Mouse (Mus musculus) MEL (cell line): ENCODE measurements around the gene Gng7. TPM values are rescaled to one million over a fixed set of nuclear protein-coding genes. Genes with fewer than 3 reads are reported as not detected.

ENCODE experiments used
- DNase-seq: peaks from one replicate; pipeline ENCODE4 v3.0.0; 2011; ENCODE audit warnings: low read depth, low spot score
- H3K27ac ChIP-seq: 2 replicates; pipeline ENCODE4 v1.5.1; 2012; ENCODE audit warnings: low read depth, mild to moderate bottlenecking, control low read depth, low read length, moderate library complexity; ENCODE audit not compliant: control insufficient read depth
- H3K27me3 ChIP-seq, 2 experiments: fragments of 150-350 bp in 1 of 2; sonication (generic) in 1 of 2; 2 replicates each; pipeline ENCODE4 v1.6.1; 2012; ENCODE audit warnings: low read length in 2 of 2, mild to moderate bottlenecking in 2 of 2, improper control_type of control experiment in 1 of 2, moderate library complexity in 1 of 2; ENCODE audit not compliant: insufficient read depth in 2 of 2, control insufficient read depth in 1 of 2
- H3K36me3 ChIP-seq, 2 experiments: 2 replicates each; pipeline ENCODE4 v1.6.1; 2012 to 2014; ENCODE audit warnings: low read length in 2 of 2, improper control_type of control experiment in 1 of 2, inconsistent platforms in 1 of 2, mild to moderate bottlenecking in 1 of 2; ENCODE audit not compliant: insufficient read depth in 2 of 2, control insufficient read depth in 1 of 2
- H3K4me1 ChIP-seq, 2 experiments: fragments of 150-350 bp in 1 of 2; sonication (generic) in 1 of 2; 2 replicates each; pipeline ENCODE4 v1.6.1; 2012; ENCODE audit warnings: low read length in 2 of 2, improper control_type of control experiment in 1 of 2, mild to moderate bottlenecking in 1 of 2; ENCODE audit not compliant: insufficient read depth in 2 of 2, control insufficient read depth in 1 of 2
- H3K4me3 ChIP-seq, 2 experiments: fragments of 150-350 bp in 1 of 2; sonication (generic) in 1 of 2; 2 replicates each; pipeline ENCODE4 v1.5.1; 2012; ENCODE audit warnings: low read depth in 2 of 2, low read length in 2 of 2, mild to moderate bottlenecking in 2 of 2, moderate library complexity in 2 of 2, control low read depth in 1 of 2, improper control_type of control experiment in 1 of 2; ENCODE audit not compliant: control insufficient read depth in 1 of 2, insufficient read depth in 1 of 2
- H3K79me2 ChIP-seq: 2 replicates; pipeline ENCODE4 v1.6.1; 2012; ENCODE audit warnings: mild to moderate bottlenecking, low read length, moderate library complexity; ENCODE audit not compliant: control insufficient read depth, poor library complexity, insufficient read depth
- H3K9ac ChIP-seq: 2 replicates; pipeline ENCODE4 v1.6.1; 2012; ENCODE audit warnings: low read depth, mild to moderate bottlenecking, control low read depth, low read length, moderate library complexity; ENCODE audit not compliant: control insufficient read depth, poor library complexity, severe bottlenecking
- H3K9me3 ChIP-seq: fragments of 150-350 bp; sonication (generic); replicated peaks from 2 replicates; pipeline ENCODE4 v1.6.1; 2012; ENCODE audit warnings: mild to moderate bottlenecking, low read length, improper control_type of control experiment, moderate library complexity; ENCODE audit not compliant: insufficient read depth
- BHLHE40 ChIP-seq: IDR thresholded peaks from 2 replicates; pipeline ENCODE4 v1.6.1; 2012; ENCODE audit warnings: low read depth, mild to moderate bottlenecking, inconsistent platforms, low read length, improper control_type of control experiment, borderline replicate concordance
- CHD1 ChIP-seq: IDR thresholded peaks from 2 replicates; pipeline ENCODE4 v1.6.1; 2012; ENCODE audit warnings: low read depth, mild to moderate bottlenecking, inconsistent platforms, low read length, improper control_type of control experiment
- CHD2 ChIP-seq: IDR thresholded peaks from 2 replicates; pipeline ENCODE4 v1.6.1; 2011; ENCODE audit warnings: low read length, improper control_type of control experiment
- EP300 ChIP-seq, 2 experiments: IDR thresholded peaks; 2 replicates each; pipeline ENCODE4 v1.6.1; 2011; ENCODE audit warnings: improper control_type of control experiment in 2 of 2, low read length in 2 of 2, low read depth in 1 of 2, mild to moderate bottlenecking in 1 of 2
- ETS1 ChIP-seq: IDR thresholded peaks from 2 replicates; pipeline ENCODE4 v1.6.1; 2012; ENCODE audit warnings: low read depth, mild to moderate bottlenecking, inconsistent platforms, low read length, improper control_type of control experiment, moderate library complexity
- GABPA ChIP-seq: IDR thresholded peaks from 2 replicates; pipeline ENCODE4 v1.6.1; 2012; ENCODE audit warnings: low read depth, mild to moderate bottlenecking, inconsistent platforms, low read length, improper control_type of control experiment, moderate library complexity
- MEF2A ChIP-seq: IDR thresholded peaks from 2 replicates; pipeline ENCODE4 v1.6.1; 2014; ENCODE audit warnings: low read depth, mild to moderate bottlenecking, inconsistent platforms, low read length, improper control_type of control experiment; ENCODE audit not compliant: poor library complexity, insufficient replicate concordance, severe bottlenecking; ENCODE audit errors: extremely low read depth
- MXI1 ChIP-seq: IDR thresholded peaks from 2 replicates; pipeline ENCODE4 v1.6.1; 2011; ENCODE audit warnings: mild to moderate bottlenecking, low read depth, low read length, improper control_type of control experiment
- MYB ChIP-seq: IDR thresholded peaks from 2 replicates; pipeline ENCODE4 v1.6.1; 2011; ENCODE audit warnings: mild to moderate bottlenecking, low read depth, low read length, improper control_type of control experiment
- MYC ChIP-seq: IDR thresholded peaks from 2 replicates; pipeline ENCODE4 v1.6.1; 2011; ENCODE audit warnings: low read depth, mild to moderate bottlenecking, low read length, improper control_type of control experiment, moderate library complexity
- NELFE ChIP-seq: IDR thresholded peaks from 2 replicates; pipeline ENCODE4 v1.6.1; 2011; ENCODE audit warnings: low read depth, low read length, improper control_type of control experiment
- NRF1 ChIP-seq: IDR thresholded peaks from 2 replicates; pipeline ENCODE4 v1.6.1; 2014; ENCODE audit warnings: low read depth, mild to moderate bottlenecking, inconsistent platforms, low read length, improper control_type of control experiment, moderate library complexity; ENCODE audit not compliant: poor library complexity, insufficient read depth, severe bottlenecking
- POLR2AphosphoS2 ChIP-seq: IDR thresholded peaks from 2 replicates; pipeline ENCODE4 v1.6.1; 2011; ENCODE audit warnings: low read length, improper control_type of control experiment
- POLR2AphosphoS5 ChIP-seq: IDR thresholded peaks from 2 replicates; pipeline ENCODE4 v1.6.1; 2012; ENCODE audit warnings: low read depth, borderline replicate concordance, mild to moderate bottlenecking, inconsistent platforms, low read length, moderate library complexity, mixed read lengths
- RAD21 ChIP-seq: IDR thresholded peaks from 2 replicates; pipeline ENCODE4 v1.6.1; 2011; ENCODE audit warnings: mild to moderate bottlenecking, low read depth, low read length, improper control_type of control experiment
- RCOR1 ChIP-seq: IDR thresholded peaks from 2 replicates; pipeline ENCODE4 v1.6.1; 2012; ENCODE audit warnings: low read depth, mild to moderate bottlenecking, inconsistent platforms, low read length, improper control_type of control experiment
- SIN3A ChIP-seq: IDR thresholded peaks from 2 replicates; pipeline ENCODE4 v1.6.1; 2012; ENCODE audit warnings: low read length, improper control_type of control experiment, inconsistent platforms
- SMC3 ChIP-seq: IDR thresholded peaks from 2 replicates; pipeline ENCODE4 v1.6.1; 2011; ENCODE audit warnings: low read depth, low read length, improper control_type of control experiment
- TAL1 ChIP-seq: IDR thresholded peaks from 2 replicates; pipeline ENCODE4 v1.6.1; 2012; ENCODE audit warnings: mild to moderate bottlenecking, inconsistent platforms, low read length, moderate library complexity, mixed read lengths
- TBP ChIP-seq: IDR thresholded peaks from 2 replicates; pipeline ENCODE4 v1.8.0; 2011; ENCODE audit warnings: low read depth, low read length, improper control_type of control experiment
- TCF12 ChIP-seq: IDR thresholded peaks from 2 replicates; pipeline ENCODE4 v1.6.1; 2014; ENCODE audit warnings: low read depth, mild to moderate bottlenecking, inconsistent platforms, low read length, improper control_type of control experiment, moderate library complexity
- USF1 ChIP-seq: IDR thresholded peaks from 2 replicates; pipeline ENCODE4 v1.6.1; 2014; ENCODE audit warnings: low read depth, mild to moderate bottlenecking, inconsistent platforms, low read length, improper control_type of control experiment, moderate library complexity
- ZMIZ1 ChIP-seq: IDR thresholded peaks from 2 replicates; pipeline ENCODE4 v1.6.1; 2012; ENCODE audit warnings: low read depth, mild to moderate bottlenecking, inconsistent platforms, low read length, improper control_type of control experiment, moderate library complexity
- polyA plus RNA-seq, 2 experiments: library from polyadenylated mRNA; stranded (reverse) in 1 of 2; unstranded in 1 of 2; fragments of >175 nt in 1 of 2; fragments of >200 nt in 1 of 2; gene quantifications; 2 replicates each; pipeline versions ENCODE4 v1.2.1 to v1.2.4; 2012; ENCODE audit warnings: low replicate concordance in 2 of 2, low read depth in 1 of 2; ENCODE audit not compliant: insufficient read length in 2 of 2, insufficient read depth in 1 of 2, missing spikeins in 1 of 2
- total RNA-seq: library from RNA; depleted of rRNA; stranded (reverse); fragments of 300-350 nt; gene quantifications from 2 replicates; pipeline ENCODE4 v1.2.3, GENCODE M21; 2012

Gng7 gene
- total and polyA plus RNA-seq, 3 experiments: 1.3 to 6.2 TPM; not detected in 1

GRCm38 (mm10) chr10:80915260-80915659 is 99.5 kb downstream of the Gng7 start (continued):
- TF ChIP-seq ETS1 (0 out of 2 replicates have a peak, but pooled peaks have one; percentile 7), GABPA (no peak), MXI1 (no peak), ZMIZ1 (no peak), BHLHE40 (no peak), POLR2AphosphoS2 (no peak), SMC3 (no peak), TAL1 (peak; percentile 80), TCF12 (peak; percentile 79), TBP (no peak), RAD21 (no peak), CHD1 (no peak)
- TF ChIP-seq, all 39 proteins: peak for 6

GRCm38 (mm10) chr10:80914253-80914656 is 100.5 kb downstream of the Gng7 start:
- Histone ChIP-seq H3K4me3 (no peak overlapping the region), H3K36me3 (peaks cover 0 to 2% of the 10 kb centered on the region in 2 experiments; a peak in 2 of 4 replicates), H3K79me2 (peaks cover 6% of the 10 kb centered on the region), H3K9me3 (no peaks in the 10 kb centered on the region), H3K27ac (no peak overlapping the region), H3K9ac (no peak overlapping the region), H3K4me1 (peaks cover 0 to 8% of the 10 kb centered on the region in 2 experiments; a peak in 1 of 4 replicates), H3K27me3 (no peaks in the 10 kb centered on the region)
- DNase-seq: no peak
- TF ChIP-seq CHD2 (no peak), MYB (no peak), POLR2AphosphoS5 (no peak), ETS1 (no peak), USF1 (no peak), RCOR1 (no peak), CHD1 (no peak), TBP (no peak), MYC (no peak), NRF1 (no peak), NELFE (no peak), EP300 (IDR thresholded peaks at IDR 0.05; ENCODE audit: low read depth in 1 of 2, low read length in 2 of 2) (no peak), SIN3A (no peak), MEF2A (no peak)
